Mouse (Mus musculus): ENCODE data around the gene Cd300a. TPM values are rescaled to one million over a fixed set of nuclear protein-coding genes. Genes with fewer than 3 reads are reported as not detected.

The Cd300a gene
- total RNA-seq, 2 experiments from 2014 or later, result 0.50 to 0.66 TPM

DNA sequence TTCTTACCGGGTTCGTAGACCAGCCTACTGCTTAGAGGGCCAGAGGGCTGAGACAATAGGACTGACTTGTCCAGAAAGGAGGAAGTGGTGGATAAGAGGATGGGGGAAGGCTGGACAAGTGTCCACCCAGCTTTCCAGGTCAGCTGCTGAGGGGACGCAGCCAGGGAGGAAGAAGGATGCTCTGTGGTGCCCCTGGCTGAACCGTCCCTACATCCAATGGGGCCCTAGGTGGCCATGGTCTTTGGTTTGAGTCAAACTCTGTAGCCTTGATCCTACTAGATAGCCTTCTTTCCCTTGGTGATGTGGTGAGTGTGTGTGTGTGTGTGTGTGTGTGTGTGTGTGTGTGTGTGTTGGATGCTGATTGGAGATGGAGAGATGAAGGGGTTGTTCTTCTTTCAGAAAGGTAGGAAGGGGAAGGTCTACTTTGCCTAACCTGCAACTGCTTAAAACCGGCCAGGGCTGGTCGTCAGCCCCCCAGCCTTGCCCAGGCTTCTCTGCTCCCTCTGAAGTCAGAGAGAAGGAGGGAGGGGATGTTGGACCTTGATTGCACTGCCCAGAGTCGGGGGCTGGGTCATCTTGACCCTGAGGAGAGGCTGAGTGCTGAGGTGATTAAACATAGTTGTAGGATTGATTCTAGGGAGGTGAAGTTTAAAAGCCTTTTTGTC lies 36.5 kb upstream of the Cd300a start:
- DNase-seq, result no peak
- TF ChIP-seq CTCF (IDR thresholded peaks at IDR 0.05), result no peak
- intact Hi-C loops (cut with DNase I), result no loop called here
- Histone ChIP-seq H3K27ac (peak overlapping the region; percentile 98), H3K4me3 (peak overlapping the region; percentile 95)

DNA sequence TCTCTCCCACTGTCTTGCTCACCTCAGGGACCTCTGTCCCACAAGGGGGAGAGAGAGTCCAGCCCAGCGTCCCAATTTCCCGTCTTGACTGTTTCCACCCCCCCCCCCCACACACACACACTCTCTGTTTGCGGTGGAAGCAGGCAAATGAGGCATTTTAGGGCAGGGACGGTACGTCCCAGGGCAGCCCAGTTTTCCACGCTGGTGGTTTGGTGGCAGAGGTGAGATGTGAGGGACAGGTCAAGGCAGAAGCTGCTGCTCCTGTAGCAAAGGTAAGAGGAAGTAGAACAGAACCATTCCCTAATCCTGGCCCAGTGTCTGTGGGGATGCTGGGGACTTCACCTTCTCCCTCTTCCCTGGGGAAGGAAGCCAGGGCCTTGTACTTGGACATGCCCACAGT lies 35.3 kb upstream of the Cd300a start:
- intact Hi-C loops (cut with DNase I), result no loop called here
- DNase-seq, result no peak
- TF ChIP-seq CTCF (IDR thresholded peaks at IDR 0.05), result no peak
- Histone ChIP-seq H3K27ac (no peak overlapping the region; the same call in 1 of the 2 replicates), H3K4me3 (no peak overlapping the region)

DNA sequence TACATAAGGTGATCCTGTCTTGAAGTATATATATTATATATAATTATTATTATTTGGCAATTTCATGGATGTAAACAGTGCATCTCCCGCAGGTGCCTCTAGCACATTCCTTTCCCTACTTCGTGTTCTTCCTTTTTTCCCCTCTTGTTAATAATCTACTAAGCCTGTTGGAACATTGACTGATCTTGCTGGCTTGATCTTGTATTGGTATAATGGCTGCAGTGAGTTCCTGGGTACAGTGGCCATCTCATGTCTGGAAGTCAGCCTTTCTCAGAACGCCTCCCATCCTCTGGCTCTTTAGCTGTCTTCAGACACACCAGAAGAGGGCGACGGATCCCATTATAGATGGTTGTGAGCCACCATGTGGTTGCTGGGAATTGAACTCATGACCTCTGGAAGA lies 33.7 kb upstream of the Cd300a start:
- H3K27ac ChIP-seq, result no peak overlapping the region
- no peak for TF ChIP-seq CTCF (IDR thresholded peaks at IDR 0.05)
- intact Hi-C loops (cut with DNase I), result no loop called here
- DNase-seq, result no peak
- H3K4me3 ChIP-seq, result no peak overlapping the region

DNA sequence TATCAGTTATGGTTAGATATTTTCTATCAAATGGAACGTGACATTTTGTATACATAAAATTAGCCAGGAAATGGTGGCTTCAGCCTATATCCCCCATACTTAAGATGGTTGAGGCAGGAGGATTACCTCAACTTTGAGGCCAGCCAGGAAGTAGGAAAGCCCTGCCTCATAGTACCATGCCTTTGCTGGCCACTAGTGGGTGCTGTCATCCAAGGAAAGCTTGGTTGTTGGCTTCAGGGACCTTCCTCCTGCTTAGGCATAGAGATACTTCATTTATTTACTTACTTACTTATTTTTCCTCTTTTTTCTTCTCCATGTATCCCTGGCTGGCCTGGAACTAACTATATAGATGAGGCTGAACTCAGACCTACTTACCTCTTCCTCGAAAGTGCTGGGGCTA lies 31.2 kb upstream of the Cd300a start:
- no peak overlapping the region for H3K27ac ChIP-seq
- no peak for DNase-seq
- intact Hi-C loops (cut with DNase I), result no loop called here
- H3K4me3 ChIP-seq, result no peak overlapping the region
- peak; percentile 49 for TF ChIP-seq CTCF (IDR thresholded peaks at IDR 0.05)

DNA sequence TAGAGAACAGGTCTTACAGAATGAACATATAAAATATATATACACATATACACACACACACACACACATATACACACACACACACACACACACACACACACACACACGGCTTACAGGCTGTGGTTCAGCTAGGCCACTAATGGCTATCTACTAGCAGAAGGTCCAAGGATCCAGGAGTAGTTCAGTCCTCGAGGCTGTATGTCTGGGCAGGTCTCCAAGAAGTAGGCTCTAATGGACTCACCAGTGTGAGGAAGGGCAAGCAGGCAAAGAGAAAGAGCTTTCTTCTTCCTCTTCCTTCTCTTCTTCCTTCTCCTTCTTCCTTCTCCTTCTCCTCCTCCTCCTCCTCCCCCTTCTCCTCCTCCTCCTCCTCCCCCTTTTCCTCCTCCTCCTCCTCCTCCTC lies 28.8 kb upstream of the Cd300a start:
- no peak for TF ChIP-seq CTCF (IDR thresholded peaks at IDR 0.05)
- H3K4me3 ChIP-seq, result no peak overlapping the region
- no peak overlapping the region for H3K27ac ChIP-seq
- DNase-seq, result no peak
- intact Hi-C loops (cut with DNase I), result no loop called here

DNA sequence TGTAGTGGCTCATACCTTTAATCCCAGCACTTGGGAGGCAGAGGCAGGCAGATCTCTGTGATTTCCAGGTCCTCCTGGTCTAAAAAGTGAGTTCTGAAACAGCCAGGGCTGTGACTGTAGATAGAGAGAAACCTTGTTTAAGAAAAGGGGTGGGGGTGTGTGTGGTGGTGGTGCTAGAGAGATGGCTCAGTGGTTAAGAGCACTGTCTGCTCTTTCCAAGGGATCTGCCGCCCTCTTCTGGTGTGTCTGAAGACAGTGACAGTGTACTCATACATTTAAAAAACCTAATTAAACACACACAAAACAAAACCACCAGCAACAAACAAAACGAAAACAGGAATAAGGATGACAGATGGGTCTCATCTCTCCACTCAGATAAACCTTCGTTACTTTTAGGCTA lies 27.2 kb upstream of the Cd300a start:
- no peak overlapping the region for H3K27ac ChIP-seq
- peak; percentile 6; the same call in 1 of the 2 replicates for TF ChIP-seq CTCF (IDR thresholded peaks at IDR 0.05)
- no peak for DNase-seq
- intact Hi-C loops (cut with DNase I), result no loop called here
- no peak overlapping the region for H3K4me3 ChIP-seq

DNA sequence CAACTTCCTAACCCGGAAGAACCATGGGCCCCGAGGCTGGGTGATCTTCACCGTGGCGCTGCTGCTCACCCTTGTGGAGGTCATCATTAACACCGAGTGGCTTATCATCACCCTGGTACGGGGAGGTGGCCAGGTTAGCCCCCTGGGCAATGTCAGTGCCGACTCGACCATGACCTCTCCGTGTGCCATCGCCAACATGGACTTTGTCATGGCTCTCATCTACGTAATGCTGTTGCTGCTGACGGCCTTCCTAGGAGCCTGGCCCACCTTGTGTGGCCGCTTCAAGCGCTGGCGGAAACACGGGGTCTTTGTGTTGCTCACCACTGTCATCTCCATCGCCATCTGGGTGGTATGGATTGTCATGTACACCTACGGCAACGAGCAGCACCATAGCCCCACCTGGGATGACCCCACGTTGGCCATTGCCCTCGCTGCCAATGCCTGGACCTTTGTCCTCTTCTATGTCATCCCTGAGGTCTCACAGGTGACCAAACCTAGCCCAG lies 25.9 kb upstream of the Cd300a start:
- H3K4me3 ChIP-seq, result no peak overlapping the region
- DNase-seq, result no peak
- intact Hi-C loops (cut with DNase I), result no loop called here

DNA sequence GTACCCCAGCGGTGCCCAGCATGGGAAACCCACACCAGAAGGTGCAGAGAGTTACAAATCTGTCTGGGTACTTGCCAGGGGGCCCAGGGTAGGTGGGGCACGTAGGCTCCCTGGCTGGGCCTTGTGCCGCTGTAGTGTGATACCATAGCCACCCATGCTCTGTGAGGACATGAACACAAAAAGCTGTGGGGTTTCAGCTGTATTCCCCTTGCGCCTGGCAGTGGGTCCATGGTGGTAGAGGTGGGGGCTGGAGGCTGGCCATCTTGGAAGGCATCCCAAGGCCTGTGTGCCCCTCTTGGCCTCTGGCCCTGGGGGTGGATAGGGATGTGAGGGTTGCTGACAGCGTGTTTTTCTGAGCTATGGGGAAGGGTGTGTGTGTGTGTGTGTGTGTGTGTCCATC lies 23.8 kb upstream of the Cd300a start:
- intact Hi-C loops (cut with DNase I), result no loop called here

More for the DNA sequence above, 25.9 kb upstream of the Cd300a start:
- no peak overlapping the region for H3K27ac ChIP-seq
- no peak for TF ChIP-seq CTCF (IDR thresholded peaks at IDR 0.05)

DNA sequence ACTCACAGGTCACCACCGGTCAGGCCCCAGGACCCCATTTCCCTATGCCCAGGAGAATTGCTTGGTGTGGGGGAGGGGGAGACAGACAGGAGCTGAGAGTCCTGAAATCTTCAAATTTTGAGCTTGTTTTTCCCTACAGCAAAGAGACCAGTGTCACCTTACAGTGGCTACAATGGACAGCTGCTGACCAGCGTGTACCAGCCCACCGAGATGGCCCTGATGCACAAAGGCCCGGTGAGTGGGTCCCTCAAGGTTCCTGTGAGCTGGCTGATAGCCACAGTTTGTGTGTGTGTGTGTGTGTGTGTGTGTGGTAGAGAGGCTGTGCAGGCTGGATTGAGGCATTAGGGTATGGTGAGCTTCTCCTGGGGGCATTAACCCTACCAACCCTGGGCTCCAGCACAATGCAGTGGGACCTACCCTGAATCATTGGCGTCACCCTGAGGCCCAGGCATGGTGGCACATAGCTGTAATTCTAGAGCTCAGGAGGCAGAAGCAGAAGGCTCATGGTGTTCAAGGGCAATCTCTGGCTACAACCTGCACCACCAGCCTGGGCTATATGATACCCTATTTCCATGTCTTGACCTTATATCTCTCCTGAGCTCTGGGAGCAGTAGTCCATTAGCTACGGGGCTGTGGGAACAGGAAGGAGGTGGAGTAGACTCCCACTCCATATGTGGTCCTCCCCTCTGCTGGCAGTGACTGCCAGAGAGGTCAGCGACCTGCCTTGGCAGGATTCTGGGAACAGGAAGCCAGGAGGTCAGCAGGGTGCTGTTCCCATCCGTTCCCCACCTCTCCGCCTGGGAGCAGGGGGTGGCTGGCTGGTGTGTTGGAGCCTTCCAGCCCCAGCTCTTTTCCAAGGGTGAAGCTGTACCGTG lies 23.1 kb upstream of the Cd300a start:
- Histone ChIP-seq H3K4me3 (peak overlapping the region; percentile 9), H3K27ac (peak overlapping the region; percentile 88)
- intact Hi-C loops (cut with DNase I), result no loop called here
- TF ChIP-seq CTCF (IDR thresholded peaks at IDR 0.05), result no peak
- peak; percentile 81 for DNase-seq

More for the DNA sequence above, 23.8 kb upstream of the Cd300a start:
- peak; percentile 76 for DNase-seq
- TF ChIP-seq CTCF (IDR thresholded peaks at IDR 0.05), result no peak
- peak overlapping the region; percentile 88 for H3K27ac ChIP-seq
- H3K4me3 ChIP-seq, result 0 out of 2 replicates have a peak overlapping the region, but pooled peaks have one; percentile 2

DNA sequence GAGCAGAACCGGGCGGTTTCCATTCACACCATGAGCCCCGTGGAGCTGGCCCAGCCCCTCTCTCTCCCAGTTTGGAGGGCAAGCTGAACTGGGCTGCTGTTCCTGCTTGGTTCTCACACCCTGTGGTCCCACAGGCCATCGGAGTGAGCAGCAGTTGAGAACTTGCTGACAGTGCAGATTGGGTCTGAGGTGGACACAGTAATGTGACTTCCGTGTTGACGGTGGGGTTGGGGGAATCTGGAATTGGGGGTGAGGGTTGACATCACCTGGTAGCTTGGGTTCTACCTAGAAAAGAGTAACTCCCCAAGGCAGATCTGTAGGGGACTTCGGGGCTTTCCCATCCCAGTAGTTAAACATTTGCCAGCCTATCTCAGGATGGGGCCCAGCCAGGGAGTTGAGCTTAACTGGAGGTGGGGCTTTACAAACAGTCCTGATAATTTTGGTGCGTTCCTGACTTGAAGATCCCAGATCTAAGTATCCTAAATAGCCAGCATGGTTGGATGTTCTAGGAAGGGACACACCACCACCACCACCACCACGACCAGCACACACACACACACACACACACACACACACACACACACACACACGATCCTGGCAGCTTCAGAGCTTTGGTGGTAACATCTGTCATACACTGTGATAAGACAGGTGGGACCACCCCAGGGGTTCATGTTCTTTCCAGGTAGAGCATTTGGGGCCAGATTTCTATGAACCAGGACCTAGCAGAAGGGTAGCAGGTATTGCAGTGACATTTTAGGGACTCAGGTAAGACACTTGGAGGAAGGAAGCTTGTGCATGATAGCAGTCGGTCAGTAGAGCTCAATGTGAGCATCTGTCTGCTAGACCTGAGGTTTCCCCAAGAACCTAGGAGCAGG lies 22.2 kb upstream of the Cd300a start:
- Histone ChIP-seq H3K4me3 (peak overlapping the region; percentile 9), H3K27ac (peak overlapping the region; percentile 88)
- DNase-seq, result no peak
- intact Hi-C loops (cut with DNase I), result no loop called here
- TF ChIP-seq CTCF (IDR thresholded peaks at IDR 0.05), result no peak

DNA sequence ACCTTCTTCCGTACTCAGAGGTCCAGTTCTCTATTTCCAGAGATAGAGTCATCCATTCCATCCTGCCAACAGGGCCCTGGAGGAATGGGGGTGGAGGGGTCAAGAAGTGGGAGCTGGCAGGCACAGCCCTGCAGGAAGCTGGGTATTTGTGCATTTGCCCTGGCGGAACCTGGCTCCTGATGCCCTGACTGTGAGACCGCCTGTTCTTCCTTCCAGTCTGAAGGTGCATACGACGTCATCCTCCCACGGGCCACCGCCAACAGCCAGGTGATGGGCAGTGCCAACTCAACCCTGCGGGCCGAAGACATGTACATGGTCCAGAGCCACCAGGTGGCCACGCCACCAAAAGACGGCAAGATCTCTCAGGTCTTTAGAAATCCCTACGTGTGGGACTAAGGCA lies 21.6 kb upstream of the Cd300a start:
- H3K27ac ChIP-seq, result peak overlapping the region; percentile 74
- intact Hi-C loops (cut with DNase I), result no loop called here
- DNase-seq, result peak; percentile 48
- H3K4me3 ChIP-seq, result no peak overlapping the region
- TF ChIP-seq CTCF (IDR thresholded peaks at IDR 0.05), result no peak

DNA sequence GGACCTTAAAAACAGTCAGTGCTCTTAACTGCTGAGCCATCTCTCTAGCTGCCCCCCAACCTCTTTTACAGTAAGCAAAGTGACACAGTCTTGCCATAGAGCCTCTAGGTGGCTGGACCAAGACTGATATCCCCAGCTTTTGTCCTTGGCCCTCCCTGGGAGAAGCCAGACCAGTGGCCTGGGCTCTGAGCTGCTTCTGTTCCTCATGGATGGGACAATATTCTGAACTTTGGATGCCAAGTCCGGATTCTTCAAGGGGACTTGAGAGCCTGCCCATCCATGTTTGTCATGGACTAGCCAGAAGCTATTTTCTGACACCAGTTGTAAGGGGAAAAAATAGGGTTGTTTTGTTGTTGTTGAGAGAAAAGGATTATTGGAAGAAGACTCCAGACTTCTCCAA lies 20.1 kb upstream of the Cd300a start:
- no peak for TF ChIP-seq CTCF (IDR thresholded peaks at IDR 0.05)
- peak overlapping the region; percentile 74 for H3K27ac ChIP-seq
- no peak overlapping the region for H3K4me3 ChIP-seq
- intact Hi-C loops (cut with DNase I), result no loop called here
- DNase-seq, result no peak
